Mouse (Mus musculus) megakaryocyte, embryonic 14.5 days (primary cell): Measurements from ENCODE around the gene Vmn1r42.

ENCODE experiments used
- FLI1 ChIP-seq: IDR thresholded peaks from 2 replicates; pipeline ENCODE4 v1.6.1; 2012; ENCODE audit warnings: low read length, inconsistent platforms, mixed read lengths
- GATA1 ChIP-seq: IDR thresholded peaks from 3 replicates; pipeline ENCODE4 v1.6.1; 2012; ENCODE audit warnings: mixed read lengths, low read length, inconsistent platforms, borderline replicate concordance

- TF ChIP-seq GATA1 (no peak), FLI1 (no peak)
Measured at GRCm38 (mm10) chr6:89883360-89883759, 7.1 kb upstream of the Vmn1r42 start, which contains the start of gene Vmn1r44.
